Mouse (Mus musculus): Measurements from ENCODE around the gene 6030452D12Rik. TPM values are rescaled to one million over a fixed set of nuclear protein-coding genes. Genes with fewer than 3 reads are reported as not detected.

The 6030452D12Rik gene
- polyA plus RNA-seq, 1 experiment from 2014 or later = not detected

- 67% methylated on average over 8 of the region's 8 CpGs for WGBS (ENCODE audit: insufficient replicate concordance)
- no peak overlapping the region for H3K4me3 ChIP-seq (ENCODE audit: low read depth, low read length)
- no peak for ATAC-seq (ENCODE audit: low read depth)
These were observed 42.7 kb downstream of the 6030452D12Rik start for GRCm38 (mm10) chr8:106543043-106543442.

GRCm38 (mm10) chr8:106545149-106545548 lies 44.8 kb downstream of the 6030452D12Rik start:
- H3K9me3 ChIP-seq (replicated peaks; ENCODE audit: control insufficient read depth, low read length) = no peaks in the 10 kb centered on the region
- no peaks in the 10 kb centered on the region for H3K4me1 ChIP-seq (ENCODE audit: control insufficient read depth, low read depth, low read length)
- ATAC-seq (ENCODE audit: low read depth) = no peak
- H3K4me3 ChIP-seq (ENCODE audit: low read depth, low read length) = no peak overlapping the region
- H3K27me3 ChIP-seq (ENCODE audit: control insufficient read depth, insufficient read depth, low read depth, low read length) = no peaks in the 10 kb centered on the region
- no peaks in the 10 kb centered on the region for H3K36me3 ChIP-seq (ENCODE audit: control insufficient read depth, insufficient read depth)
- no peak overlapping the region for H3K9ac ChIP-seq (ENCODE audit: low read depth, low read length)
- 39% methylated on average over 2 of the region's 2 CpGs for WGBS (ENCODE audit: insufficient replicate concordance)
- H3K4me2 ChIP-seq (ENCODE audit: low read depth, low read length) = no peak overlapping the region
- no peak overlapping the region for H3K27ac ChIP-seq (ENCODE audit: low read length)

More at GRCm38 (mm10) chr8:106543043-106543442, 42.7 kb downstream of the 6030452D12Rik start:
- Histone ChIP-seq H3K36me3 (ENCODE audit: control insufficient read depth, insufficient read depth) (no peaks in the 10 kb centered on the region), H3K9me3 (replicated peaks; ENCODE audit: control insufficient read depth, low read length) (no peaks in the 10 kb centered on the region), H3K27ac (ENCODE audit: low read length) (no peak overlapping the region), H3K9ac (ENCODE audit: low read depth, low read length) (no peak overlapping the region), H3K27me3 (ENCODE audit: control insufficient read depth, insufficient read depth, low read depth, low read length) (no peaks in the 10 kb centered on the region), H3K4me2 (ENCODE audit: low read depth, low read length) (no peak overlapping the region), H3K4me1 (ENCODE audit: control insufficient read depth, low read depth, low read length) (no peaks in the 10 kb centered on the region)

- Histone ChIP-seq H3K36me3 (ENCODE audit: control insufficient read depth, insufficient read depth) (no peaks in the 10 kb centered on the region), H3K4me3 (ENCODE audit: low read depth, low read length) (no peak overlapping the region), H3K27me3 (ENCODE audit: control insufficient read depth, insufficient read depth, low read depth, low read length) (no peaks in the 10 kb centered on the region), H3K4me1 (ENCODE audit: control insufficient read depth, low read depth, low read length) (no peaks in the 10 kb centered on the region), H3K4me2 (ENCODE audit: low read depth, low read length) (no peak overlapping the region), H3K9ac (ENCODE audit: low read depth, low read length) (no peak overlapping the region), H3K27ac (ENCODE audit: low read length) (no peak overlapping the region), H3K9me3 (replicated peaks; ENCODE audit: control insufficient read depth, low read length) (no peaks in the 10 kb centered on the region)
- WGBS (ENCODE audit: insufficient replicate concordance) = 53% methylated on average over 7 of the region's 7 CpGs
- no peak for ATAC-seq (ENCODE audit: low read depth)
These were observed 46.4 kb downstream of the 6030452D12Rik start for GRCm38 (mm10) chr8:106546746-106547145.

GRCm38 (mm10) chr8:106548366-106548936 lies 48.1 kb downstream of the 6030452D12Rik start:
- Histone ChIP-seq H3K9me3 (replicated peaks; ENCODE audit: control insufficient read depth, low read length) (no peaks in the 10 kb centered on the region), H3K4me1 (ENCODE audit: control insufficient read depth, low read depth, low read length) (no peaks in the 10 kb centered on the region), H3K4me2 (ENCODE audit: low read depth, low read length) (no peak overlapping the region), H3K36me3 (ENCODE audit: control insufficient read depth, insufficient read depth) (no peaks in the 10 kb centered on the region), H3K9ac (ENCODE audit: low read depth, low read length) (no peak overlapping the region), H3K4me3 (ENCODE audit: low read depth, low read length) (no peak overlapping the region), H3K27ac (ENCODE audit: low read length) (no peak overlapping the region), H3K27me3 (ENCODE audit: control insufficient read depth, insufficient read depth, low read depth, low read length) (no peaks in the 10 kb centered on the region)
- no peak for ATAC-seq (ENCODE audit: low read depth)
- 56% methylated on average over 10 of the region's 10 CpGs for WGBS (ENCODE audit: insufficient replicate concordance)

GRCm38 (mm10) chr8:106550906-106551305 lies 50.6 kb downstream of the 6030452D12Rik start:
- Histone ChIP-seq H3K9me3 (replicated peaks; ENCODE audit: control insufficient read depth, low read length) (no peaks in the 10 kb centered on the region), H3K4me3 (ENCODE audit: low read depth, low read length) (no peak overlapping the region), H3K4me2 (ENCODE audit: low read depth, low read length) (no peak overlapping the region), H3K36me3 (ENCODE audit: control insufficient read depth, insufficient read depth) (no peaks in the 10 kb centered on the region), H3K27me3 (ENCODE audit: control insufficient read depth, insufficient read depth, low read depth, low read length) (no peaks in the 10 kb centered on the region), H3K4me1 (ENCODE audit: control insufficient read depth, low read depth, low read length) (no peaks in the 10 kb centered on the region), H3K27ac (ENCODE audit: low read length) (no peak overlapping the region), H3K9ac (ENCODE audit: low read depth, low read length) (no peak overlapping the region)
- ATAC-seq (ENCODE audit: low read depth) = no peak
- WGBS (ENCODE audit: insufficient replicate concordance) = 88% methylated on average over 1 of the region's 1 CpGs

GRCm38 (mm10) chr8:106554011-106554410 lies 53.7 kb downstream of the 6030452D12Rik start:
- no peak overlapping the region for H3K27ac ChIP-seq (ENCODE audit: low read length)
- H3K27me3 ChIP-seq (ENCODE audit: control insufficient read depth, insufficient read depth, low read depth, low read length) = no peaks in the 10 kb centered on the region
- no peak for ATAC-seq (ENCODE audit: low read depth)
- no peaks in the 10 kb centered on the region for H3K9me3 ChIP-seq (replicated peaks; ENCODE audit: control insufficient read depth, low read length)
- no peaks in the 10 kb centered on the region for H3K4me1 ChIP-seq (ENCODE audit: control insufficient read depth, low read depth, low read length)
- no peak overlapping the region for H3K9ac ChIP-seq (ENCODE audit: low read depth, low read length)
- no peaks in the 10 kb centered on the region for H3K36me3 ChIP-seq (ENCODE audit: control insufficient read depth, insufficient read depth)
- H3K4me3 ChIP-seq (ENCODE audit: low read depth, low read length) = no peak overlapping the region
- 74% methylated on average over 5 of the region's 5 CpGs for WGBS (ENCODE audit: insufficient replicate concordance)
- no peak overlapping the region for H3K4me2 ChIP-seq (ENCODE audit: low read depth, low read length)

- peaks cover 6% of the 10 kb centered on the region; the same call in 1 of the 2 replicates for H3K4me1 ChIP-seq (ENCODE audit: control insufficient read depth, low read depth, low read length)
- ATAC-seq (ENCODE audit: low read depth) = no peak
- no peaks in the 10 kb centered on the region for H3K27me3 ChIP-seq (ENCODE audit: control insufficient read depth, insufficient read depth, low read depth, low read length)
- no peak overlapping the region for H3K9ac ChIP-seq (ENCODE audit: low read depth, low read length)
- WGBS (ENCODE audit: insufficient replicate concordance) = 22% methylated on average over 6 of the region's 7 CpGs
- no peak overlapping the region for H3K27ac ChIP-seq (ENCODE audit: low read length)
- no peak overlapping the region for H3K4me3 ChIP-seq (ENCODE audit: low read depth, low read length)
- H3K36me3 ChIP-seq (ENCODE audit: control insufficient read depth, insufficient read depth) = no peaks in the 10 kb centered on the region
- no peak overlapping the region for H3K4me2 ChIP-seq (ENCODE audit: low read depth, low read length)
- no peaks in the 10 kb centered on the region for H3K9me3 ChIP-seq (replicated peaks; ENCODE audit: control insufficient read depth, low read length)
These were observed 55.8 kb downstream of the 6030452D12Rik start for GRCm38 (mm10) chr8:106556068-106556645.

Other genes with a start within 250 kb of the 6030452D12Rik start
- gene Smpd3, start 162.5 kb upstream of the 6030452D12Rik start, polyA plus RNA-seq (2015; fragmentation: Nextera tagmentation; extraction: Ambion mirVana) = 0.46 and 0.77 TPM in 2 replicates
- 2.1 and 2.8 TPM in 2 replicates for gene Zfp90, start 85.2 kb upstream of the 6030452D12Rik start, polyA plus RNA-seq (2015; fragmentation: Nextera tagmentation; extraction: Ambion mirVana)
- gene Cdh3, start 10.4 kb downstream of the 6030452D12Rik start, polyA plus RNA-seq (2015; fragmentation: Nextera tagmentation; extraction: Ambion mirVana) = 1.2 and 1.4 TPM in 2 replicates
- 6.8 and 7.2 TPM in 2 replicates for gene Gm10073, start 72.9 kb downstream of the 6030452D12Rik start, polyA plus RNA-seq (2015; fragmentation: Nextera tagmentation; extraction: Ambion mirVana)
- 22.9 and 26.5 TPM in 2 replicates for gene Cdh1, start 102.8 kb downstream of the 6030452D12Rik start, polyA plus RNA-seq (2015; fragmentation: Nextera tagmentation; extraction: Ambion mirVana)
- 3.4 TPM in 2 replicates for gene Tango6, start 182.5 kb downstream of the 6030452D12Rik start, polyA plus RNA-seq (2015; fragmentation: Nextera tagmentation; extraction: Ambion mirVana)

Data from liver, embryonic 16.5 days (tissue).